Mouse (Mus musculus) liver, embryonic 14.5 days (tissue): Measurements from ENCODE around the gene Ssbp3.

Experiments
- CTCF ChIP-seq: IDR thresholded peaks from 2 replicates; pipeline ENCODE4 v1.5.1; 2016; ENCODE audit warnings: antibody characterized with exemption, low read depth, control low read depth
- EP300 ChIP-seq: IDR thresholded peaks from 2 replicates; pipeline ENCODE4 v1.6.1; 2016; ENCODE audit warnings: antibody characterized with exemption, low read depth

DNA sequence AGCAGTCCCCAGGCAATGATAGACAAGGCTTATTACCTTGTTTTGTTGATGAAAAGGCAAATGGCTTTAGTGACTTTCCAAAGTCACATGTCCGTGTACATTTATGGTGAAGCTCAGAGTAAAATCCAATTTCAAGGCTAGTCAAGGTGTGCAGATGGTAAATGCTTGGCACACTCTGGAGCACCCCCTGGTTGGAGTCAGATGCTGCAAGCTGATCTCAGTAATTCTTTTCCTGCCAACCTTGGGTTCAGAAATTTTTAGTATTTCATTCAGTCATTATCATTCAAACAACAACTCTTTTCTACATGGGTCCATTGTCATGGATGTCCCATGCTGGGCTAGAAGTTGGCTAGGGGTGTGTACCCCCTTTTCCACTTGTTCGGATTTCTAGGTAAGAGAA, 33.1 kb downstream of the Ssbp3 start:
- TF ChIP-seq CTCF (no peak), EP300 (no peak)
